Mouse (Mus musculus) bone marrow, adult 2 months (tissue): ENCODE results near the gene Ifna9.

Experiments used
- CTCF ChIP-seq: fragments of 200-500 bp; IDR thresholded peaks from 2 replicates; pipeline ENCODE4 v1.5.1; 2011; ENCODE audit warnings: low read length, control low read depth; ENCODE audit not compliant: control insufficient read depth, insufficient read depth
- POLR2A ChIP-seq: fragments of 200-500 bp; IDR thresholded peaks from 2 replicates; pipeline ENCODE4 v1.6.1; 2011; ENCODE audit warnings: low read depth, mild to moderate bottlenecking, control low read depth, low read length, borderline replicate concordance; ENCODE audit not compliant: control insufficient read depth

GRCm38 (mm10) chr4:88634311-88634710 lies 42.1 kb upstream of the Ifna9 start, which contains the start of gene C87499:
- TF ChIP-seq CTCF (no peak), POLR2A (no peak)
